Mouse (Mus musculus) right cerebral cortex, adult 18-20 months (tissue): ENCODE data around the gene Ceacam3.
"Not testable (repeated sequence)": the region's sequence is repeated elsewhere in the genome, so short reads cannot be mapped to it uniquely, and the experiment has no call there.

ENCODE experiments used
- DNase-seq: peaks from one replicate; pipeline ENCODE4 v3.0.0; 2022; ENCODE audit warnings: mixed read lengths

Gene Ceacam3

DNA sequence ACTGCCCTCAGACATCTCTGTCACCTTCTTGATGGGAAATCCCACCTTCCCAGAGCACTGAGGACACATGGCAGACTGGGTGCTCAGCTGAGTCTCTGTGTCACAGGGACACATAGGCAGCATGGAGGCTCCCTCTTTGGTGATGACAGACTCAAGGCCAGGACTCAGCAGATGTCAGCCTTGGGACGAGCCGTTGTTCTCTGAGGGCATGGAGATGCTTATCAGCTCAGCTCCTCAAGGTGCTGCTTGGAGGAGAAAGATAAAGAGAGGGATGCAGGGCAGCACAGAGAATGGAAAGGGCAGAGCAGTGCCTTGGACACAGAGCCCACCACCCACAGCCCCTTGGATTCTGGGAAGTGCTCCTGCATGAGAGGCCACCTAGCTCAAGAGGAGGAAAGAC lies at the start of gene Ceacam3:
TSS of gene Ceacam3 (plus strand) at position 352 of the 400 bp plus-strand sequence.
- DNase-seq = no peak

GRCm38 (mm10) chr7:17101631-17102030 lies 48.5 kb upstream of the Ceacam3 start:
- not testable (repeated sequence) for DNase-seq

DNA sequence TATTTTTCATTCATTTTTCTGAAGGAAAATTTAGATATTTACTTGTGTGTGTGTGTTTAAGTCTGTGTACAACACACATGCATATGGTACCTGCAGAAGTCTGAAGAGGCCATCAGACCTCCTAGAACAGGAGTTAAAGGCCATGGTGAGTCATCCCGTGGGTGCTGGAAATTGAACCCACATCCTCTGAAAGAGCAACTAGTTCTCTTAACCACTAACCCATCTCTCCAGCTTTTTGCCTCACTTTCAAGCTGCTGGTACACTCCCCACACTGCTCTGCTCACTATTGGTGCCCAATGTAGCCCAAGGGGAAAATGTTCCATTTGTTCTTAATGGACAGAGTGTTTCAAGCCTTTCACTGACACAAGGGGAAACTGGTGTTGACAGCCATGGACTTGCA lies 14.8 kb upstream of the Ceacam3 start:
- DNase-seq = no peak

- DNase-seq = peak; percentile 15
These were observed 5.6 kb downstream of the Ceacam3 start for GRCm38 (mm10) chr7:17155634-17156033.

DNA sequence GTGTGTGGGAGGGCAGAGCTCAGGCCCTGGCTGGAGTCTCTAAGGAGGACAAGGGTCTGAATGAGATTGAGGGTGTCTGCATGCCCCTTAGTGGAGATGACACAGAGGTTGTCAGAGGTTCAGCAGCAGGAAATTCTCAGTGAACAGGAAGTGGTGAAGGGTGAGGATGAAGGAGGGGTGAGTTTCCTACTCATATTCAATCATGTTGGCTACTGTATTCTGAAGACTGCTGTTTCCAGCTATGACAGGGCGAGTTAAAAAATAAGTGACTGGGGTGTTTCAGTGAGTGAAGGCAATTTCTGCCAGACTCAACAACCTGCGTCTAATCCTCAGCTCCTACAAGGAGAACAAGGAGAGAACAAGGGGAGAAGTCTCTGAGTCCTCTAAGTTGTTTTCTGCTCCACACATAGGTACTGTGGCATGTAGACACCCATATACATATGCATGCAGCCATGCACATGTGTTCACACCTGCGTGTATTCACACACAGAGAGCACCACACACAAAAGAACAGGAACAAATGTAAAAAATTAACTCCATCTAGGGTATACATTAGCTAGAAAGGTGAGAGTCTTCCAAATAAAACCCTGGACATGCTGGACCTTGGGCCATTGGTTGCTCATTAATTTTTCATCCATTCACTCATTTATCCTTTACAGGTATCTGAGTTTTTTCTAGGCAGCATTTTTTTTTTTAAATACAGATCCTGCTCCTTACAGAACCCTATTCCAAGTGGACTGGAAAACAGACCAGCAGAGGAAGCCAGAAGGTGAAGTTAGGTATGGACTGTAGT lies 7.0 kb downstream of the Ceacam3 start:
- no peak for DNase-seq

DNA sequence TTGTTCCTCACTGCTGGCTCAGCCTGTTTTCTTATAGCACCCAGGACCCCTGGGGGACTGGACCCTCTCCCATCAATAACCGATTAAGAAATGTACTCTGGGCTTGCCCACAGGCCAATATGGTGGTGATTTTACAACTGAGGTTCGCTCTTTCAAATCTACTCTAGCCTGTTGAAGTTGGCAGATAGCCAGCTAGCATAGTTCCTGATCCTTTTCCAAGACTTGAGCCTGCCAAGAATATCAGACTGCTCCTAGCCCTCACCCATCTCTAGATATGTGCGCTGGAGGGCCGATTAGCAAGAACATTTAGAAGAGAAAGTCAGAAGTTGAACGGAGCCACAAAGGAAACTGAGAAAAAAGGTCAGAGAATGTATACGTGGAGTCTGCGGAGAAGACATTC lies 8.9 kb downstream of the Ceacam3 start:
- DNase-seq = no peak

- no peak for DNase-seq
These were observed 21.7 kb downstream of the Ceacam3 start for GRCm38 (mm10) chr7:17171827-17172226.

DNA sequence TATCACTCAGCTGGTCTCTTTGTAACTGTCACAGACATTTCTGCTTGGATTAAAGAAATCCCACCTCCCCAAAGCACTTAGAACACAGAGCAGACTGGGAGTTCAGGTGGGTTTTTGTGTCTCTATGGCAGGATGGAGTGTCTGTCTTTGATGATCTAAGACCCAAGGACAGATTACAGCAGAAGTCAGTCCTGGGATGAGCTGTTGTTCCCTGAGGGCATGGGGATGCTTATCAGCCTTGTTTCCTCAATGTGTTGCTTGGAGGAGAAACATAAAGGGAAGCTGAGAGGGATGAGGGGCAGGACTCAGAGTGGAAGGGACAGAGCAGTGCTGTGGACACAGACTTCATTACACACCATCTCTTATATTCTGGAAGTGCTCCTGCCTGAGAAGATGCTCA lies 53.1 kb downstream of the Ceacam3 start, which contains the start of gene Psg29:
TSS of gene Psg29 (plus strand) at position 301 of the 400 bp plus-strand sequence.
- DNase-seq = no peak

DNA sequence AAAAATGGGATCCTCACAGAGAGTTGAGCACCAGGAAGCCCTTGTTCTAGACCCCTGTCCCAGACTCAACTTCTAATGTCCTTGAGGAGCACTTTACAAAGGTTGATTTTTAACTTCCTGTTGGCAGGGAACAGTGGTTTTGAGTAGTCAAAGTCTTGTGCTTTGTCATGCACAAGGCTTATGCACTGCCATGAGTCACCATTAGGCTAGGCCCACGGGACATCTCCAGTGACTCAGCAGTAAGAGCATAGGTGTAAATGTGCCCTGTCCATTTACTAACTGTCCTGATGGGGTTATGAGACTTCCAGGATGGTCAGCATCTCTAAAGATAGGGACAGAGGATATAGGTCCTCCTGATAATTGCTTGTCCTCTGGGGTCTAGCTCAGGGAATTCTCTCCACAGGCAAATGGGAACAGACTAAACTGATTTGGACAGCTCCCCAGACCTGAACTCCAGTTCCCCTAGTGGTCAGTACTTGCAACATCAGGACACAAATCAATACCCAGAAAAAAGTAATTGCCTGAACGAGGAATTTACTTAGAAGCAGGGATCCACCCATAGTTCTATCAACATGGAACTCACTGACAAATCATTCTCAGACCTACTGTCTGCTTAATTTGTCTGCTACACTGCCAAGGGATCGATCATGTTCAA lies 55.6 kb downstream of the Ceacam3 start:
- DNase-seq = no peak
